Mouse (Mus musculus): ENCODE results near the gene Nwd2.

Nwd2 gene

DNA sequence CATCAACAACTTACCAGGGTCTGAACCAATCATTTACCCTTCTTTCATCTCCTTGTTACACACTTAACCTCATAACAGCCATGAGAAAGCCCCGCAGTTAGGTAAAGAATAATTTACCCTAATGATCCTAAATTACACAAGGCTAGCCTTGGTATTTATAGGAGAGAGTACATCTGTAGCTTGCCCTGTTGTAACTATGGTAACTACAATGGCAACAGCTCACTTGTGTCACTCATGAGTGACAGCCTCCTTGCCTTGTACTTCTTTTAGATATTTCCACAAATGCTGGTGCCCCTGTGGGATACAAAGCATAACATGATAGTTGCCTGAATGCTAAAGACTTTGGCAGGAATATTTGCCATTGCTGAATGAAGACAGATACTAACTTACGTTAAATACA, 99.4 kb downstream of the Nwd2 start:
- CTCF ChIA-PET = no interaction called here

DNA sequence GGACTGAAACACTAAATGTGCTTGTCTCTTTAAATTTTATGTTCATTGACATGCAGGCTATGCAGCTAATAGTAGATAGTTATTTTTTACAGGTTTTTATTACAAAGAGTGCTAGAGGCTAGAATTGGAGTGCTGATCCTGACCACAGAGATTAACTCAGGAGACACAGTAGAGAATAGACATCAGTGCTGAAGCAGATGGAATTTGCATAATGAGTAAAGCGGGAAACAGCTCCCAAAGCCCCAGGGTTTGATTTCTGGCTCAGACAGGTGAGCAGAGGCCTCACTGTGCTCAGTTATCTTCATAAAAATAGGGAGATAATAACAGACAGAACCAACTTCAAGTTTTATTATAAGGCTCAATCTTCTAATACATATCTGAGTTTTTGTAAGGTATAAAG, 99.9 kb downstream of the Nwd2 start:
- ChIA-PET POLR2A (no interaction called here), CTCF (no interaction called here)

More for the DNA sequence above, 99.4 kb downstream of the Nwd2 start:
- POLR2A ChIA-PET = no interaction called here

DNA sequence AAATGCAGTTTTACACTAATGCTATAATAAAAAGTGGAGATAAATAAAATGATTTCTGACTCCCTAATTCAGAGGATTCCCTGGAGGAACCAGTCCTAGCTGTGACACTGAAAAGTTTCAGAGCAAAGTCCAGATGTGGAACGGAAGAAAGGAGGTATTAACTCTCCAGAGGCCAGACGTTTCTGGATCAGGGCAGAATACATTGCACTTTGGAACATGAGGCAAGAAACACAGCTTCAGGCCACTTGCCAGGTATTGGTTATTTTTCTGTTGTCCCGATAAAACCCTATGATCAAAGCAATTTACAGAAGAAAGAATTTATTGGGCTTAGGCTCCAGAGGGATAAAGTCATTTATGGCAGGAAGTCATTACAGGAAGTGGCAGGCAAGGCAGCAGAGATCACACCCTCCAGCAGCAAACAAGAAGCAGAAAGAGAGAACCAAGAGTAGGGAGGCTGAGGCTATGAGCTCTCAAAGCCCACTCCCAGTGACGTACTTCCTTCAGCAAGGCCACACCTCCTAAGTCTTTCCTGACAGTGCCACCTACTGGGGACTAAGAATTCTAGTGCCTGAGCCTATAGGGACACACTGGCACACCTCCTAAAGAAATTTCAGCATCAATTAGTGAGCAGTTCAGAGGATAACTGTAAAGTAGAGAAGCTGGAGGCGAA, 106.3 kb downstream of the Nwd2 start:
- CTCF ChIA-PET = interaction anchor here in 3 of 4 experiments (0.6 to 1.3 kb wide), 5 partner anchors 14 to 481 kb away, joined by 3 to 5 read pairs (median 3); no protein-coding TSS in a partner anchor
- POLR2A ChIA-PET = no interaction called here

DNA sequence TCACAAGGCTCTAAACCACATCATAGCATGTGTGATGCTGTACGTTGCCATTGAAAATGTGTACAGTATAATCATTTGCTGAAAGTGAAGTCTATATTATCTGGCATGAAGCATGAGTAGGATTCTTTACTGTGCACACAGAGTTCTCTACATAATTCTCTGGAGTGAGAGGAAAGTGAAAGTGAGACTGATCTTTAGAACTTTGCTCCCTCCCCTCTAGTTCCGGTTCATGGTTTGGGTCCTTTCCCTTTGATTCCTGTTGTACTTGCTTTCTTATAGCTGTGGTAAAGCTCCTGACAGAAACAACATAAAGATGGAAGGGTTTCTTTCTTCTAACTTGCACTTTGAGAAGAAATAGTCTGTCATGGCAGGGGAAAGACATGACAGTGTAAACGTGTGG, 107.0 kb downstream of the Nwd2 start:
- CTCF ChIA-PET = interaction anchor here (0.6 to 1.3 kb wide), 6 partner anchors 9 to 1340 kb away, joined by 3 to 5 read pairs (median 3); no protein-coding TSS in a partner anchor
- POLR2A ChIA-PET = no interaction called here

DNA sequence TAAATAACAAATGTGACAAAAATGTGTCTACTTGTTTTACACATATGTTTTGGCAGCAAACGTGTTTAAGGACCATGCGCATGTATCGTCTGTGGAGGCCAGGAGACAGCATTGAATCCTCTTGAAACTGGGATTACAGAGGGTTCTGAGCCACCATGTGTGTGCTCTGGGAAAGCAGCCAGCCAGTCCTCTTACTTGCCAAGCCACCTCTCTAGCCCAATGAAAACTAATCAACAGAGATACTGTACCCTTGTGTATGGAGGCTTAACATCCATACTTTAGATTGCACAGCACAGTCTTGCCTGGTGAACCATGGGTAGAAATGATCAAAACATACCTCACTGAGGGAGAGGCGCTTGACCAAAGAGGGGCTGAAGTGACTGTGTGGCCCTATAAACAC, 117.0 kb downstream of the Nwd2 start:
- POLR2A ChIA-PET = no interaction called here

DNA sequence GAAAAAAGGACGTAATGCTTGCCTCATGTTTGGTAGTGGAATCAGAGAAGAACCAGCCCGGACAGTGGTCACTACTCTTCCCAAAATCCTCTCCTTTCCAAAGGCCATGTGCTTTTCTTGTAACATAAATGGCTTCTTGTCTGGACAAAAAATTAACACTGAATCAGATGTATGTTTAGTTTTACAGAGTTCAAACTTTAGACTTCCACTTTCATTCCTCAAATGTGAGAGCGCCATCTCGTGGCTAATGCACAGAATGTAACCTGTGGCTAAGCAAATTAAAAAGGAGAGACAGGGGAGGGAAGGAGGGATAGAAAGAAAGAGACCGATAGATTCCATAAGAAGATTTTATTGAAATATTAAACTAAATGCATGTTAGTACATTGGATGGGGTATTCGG, 117.8 kb downstream of the Nwd2 start:
- POLR2A ChIA-PET = no interaction called here

More for the DNA sequence above, 117.0 kb downstream of the Nwd2 start:
- CTCF ChIA-PET = no interaction called here

DNA sequence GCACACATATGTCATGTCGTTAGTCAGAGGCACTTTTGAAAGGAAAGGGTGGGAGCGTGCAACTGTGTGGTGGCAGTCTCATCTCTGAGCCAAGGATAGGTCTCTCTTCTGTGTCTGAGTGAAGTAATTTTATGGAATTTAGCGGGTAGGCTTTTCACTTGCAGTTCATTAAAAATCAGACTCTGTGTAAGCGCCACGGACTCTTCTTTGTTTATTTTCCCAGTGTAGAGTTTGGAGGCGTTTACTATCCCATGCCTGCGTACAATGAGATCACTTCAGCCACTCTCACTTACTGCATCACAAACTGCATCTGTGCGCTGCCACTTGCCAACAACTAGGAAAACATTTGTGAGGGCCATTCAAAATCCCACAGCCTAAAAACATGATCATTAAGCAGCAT, 118.6 kb downstream of the Nwd2 start:
- POLR2A ChIA-PET = no interaction called here

More for the DNA sequence above, 117.8 kb downstream of the Nwd2 start:
- CTCF ChIA-PET = interaction anchor here in 1 of 4 experiments (0.6 kb wide), 1 partner anchor 525 kb away, joined by 4 read pairs; no protein-coding TSS in a partner anchor

DNA sequence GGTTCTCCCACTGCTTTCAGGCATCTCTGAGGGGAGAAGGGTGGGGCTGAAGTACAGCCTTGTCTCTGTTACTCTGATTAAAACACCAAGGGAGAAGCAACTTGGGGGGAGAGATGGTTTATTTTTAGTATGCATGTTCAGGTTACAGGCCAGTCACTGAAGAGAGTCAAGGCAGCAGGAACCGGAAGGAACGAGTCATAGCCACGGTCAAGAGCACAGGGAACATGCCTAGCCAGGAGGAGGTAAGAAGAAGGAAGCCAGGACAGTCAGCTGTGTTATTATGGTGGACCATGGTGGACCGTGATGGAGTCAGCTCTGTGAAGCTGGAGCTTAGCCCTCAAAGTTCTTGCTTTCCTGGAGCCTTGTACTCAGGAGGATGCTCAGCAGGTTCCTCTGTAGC, 119.3 kb downstream of the Nwd2 start:
- CTCF ChIA-PET = interaction anchor here in 1 of 4 experiments (0.6 kb wide), 1 partner anchor 34 kb away, joined by 3 read pairs; no protein-coding TSS in a partner anchor
- POLR2A ChIA-PET = no interaction called here

More for the DNA sequence above, 118.6 kb downstream of the Nwd2 start:
- CTCF ChIA-PET = interaction anchor here in 1 of 4 experiments (0.6 kb wide), 1 partner anchor 526 kb away, joined by 4 read pairs; no protein-coding TSS in a partner anchor

DNA sequence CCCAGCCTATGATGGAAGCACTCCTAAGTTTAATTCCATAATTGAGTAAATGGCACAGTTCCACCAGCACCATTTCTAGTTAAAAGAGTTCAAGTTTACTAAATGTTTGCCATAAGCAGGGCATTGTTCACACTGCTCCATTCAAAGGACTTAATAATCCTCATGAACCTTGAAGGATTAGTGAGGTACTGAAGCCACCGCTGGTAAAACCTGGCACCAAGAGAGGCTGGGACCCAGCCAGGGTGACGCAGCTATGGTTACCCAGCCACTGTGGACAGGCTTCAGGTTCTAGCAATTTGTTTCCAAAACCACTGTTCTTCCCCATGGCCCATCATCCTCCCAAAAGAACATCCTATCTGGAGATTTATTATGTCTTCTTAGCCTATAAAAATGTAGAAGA, 124.1 kb downstream of the Nwd2 start:
- CTCF ChIA-PET = interaction anchor here in 1 of 4 experiments (1.2 kb wide), 1 partner anchor 114 kb away, joined by 3 read pairs; no protein-coding TSS in a partner anchor

DNA sequence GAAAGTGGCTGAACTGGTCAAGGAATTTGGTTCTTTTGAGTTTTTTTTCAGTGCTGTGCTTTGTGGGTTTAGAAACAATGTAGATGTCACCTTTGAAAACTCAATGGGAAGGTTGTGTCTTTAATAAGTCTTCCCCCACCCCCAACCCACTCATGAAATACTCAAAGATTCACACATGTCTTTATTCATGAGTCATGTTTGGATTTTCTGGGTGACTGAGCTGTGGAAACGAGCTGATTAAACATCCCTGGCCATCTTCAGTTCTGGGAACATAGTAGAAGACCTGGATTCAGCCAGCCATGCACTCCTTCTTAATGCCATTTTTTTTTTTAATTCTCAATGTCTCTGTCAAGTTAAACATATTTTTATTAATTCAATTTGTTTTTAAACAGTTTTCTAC, 124.7 kb downstream of the Nwd2 start:
- POLR2A ChIA-PET = no interaction called here
- CTCF ChIA-PET = interaction anchor here in 1 of 4 experiments (1.2 kb wide), 1 partner anchor 113 kb away, joined by 3 read pairs; no protein-coding TSS in a partner anchor

More for the DNA sequence above, 124.1 kb downstream of the Nwd2 start:
- POLR2A ChIA-PET = no interaction called here

DNA sequence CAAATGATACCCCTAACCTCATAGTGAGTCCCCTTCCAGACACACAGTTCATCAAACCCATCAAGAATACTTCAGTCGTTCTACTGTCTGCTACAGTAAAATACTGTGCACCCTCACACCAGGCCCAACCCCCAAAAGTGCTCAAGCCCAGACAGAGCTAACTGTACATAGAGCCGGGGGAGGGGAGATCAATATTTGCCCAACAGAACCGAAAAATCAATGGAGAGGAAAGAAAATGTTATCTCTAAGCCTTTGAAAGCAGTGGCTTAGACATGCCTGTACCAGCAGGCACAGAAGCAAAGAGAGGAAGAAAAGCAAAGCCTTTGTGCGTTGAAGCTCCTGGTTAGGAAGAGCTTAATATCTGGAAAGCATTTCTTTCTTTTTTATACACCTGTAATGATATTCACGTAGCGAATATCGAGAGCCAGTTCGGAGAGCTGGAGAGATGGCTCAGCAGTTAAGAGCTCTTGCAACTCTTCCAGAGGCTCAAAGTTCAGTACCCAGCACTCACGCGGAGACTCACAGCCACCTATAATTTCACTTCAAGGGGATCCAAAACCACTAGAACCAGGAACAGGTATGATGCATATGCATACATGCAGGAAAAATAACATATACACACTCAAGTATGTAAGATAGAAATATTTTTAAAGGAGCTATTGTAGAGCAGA, 139.4 kb downstream of the Nwd2 start:
- CTCF ChIA-PET = no interaction called here
- POLR2A ChIA-PET = interaction anchor here in 1 of 4 experiments (1.1 to 1.4 kb wide), 2 partner anchors 25 to 29 kb away, joined by 3 to 4 read pairs; no protein-coding TSS in a partner anchor

DNA sequence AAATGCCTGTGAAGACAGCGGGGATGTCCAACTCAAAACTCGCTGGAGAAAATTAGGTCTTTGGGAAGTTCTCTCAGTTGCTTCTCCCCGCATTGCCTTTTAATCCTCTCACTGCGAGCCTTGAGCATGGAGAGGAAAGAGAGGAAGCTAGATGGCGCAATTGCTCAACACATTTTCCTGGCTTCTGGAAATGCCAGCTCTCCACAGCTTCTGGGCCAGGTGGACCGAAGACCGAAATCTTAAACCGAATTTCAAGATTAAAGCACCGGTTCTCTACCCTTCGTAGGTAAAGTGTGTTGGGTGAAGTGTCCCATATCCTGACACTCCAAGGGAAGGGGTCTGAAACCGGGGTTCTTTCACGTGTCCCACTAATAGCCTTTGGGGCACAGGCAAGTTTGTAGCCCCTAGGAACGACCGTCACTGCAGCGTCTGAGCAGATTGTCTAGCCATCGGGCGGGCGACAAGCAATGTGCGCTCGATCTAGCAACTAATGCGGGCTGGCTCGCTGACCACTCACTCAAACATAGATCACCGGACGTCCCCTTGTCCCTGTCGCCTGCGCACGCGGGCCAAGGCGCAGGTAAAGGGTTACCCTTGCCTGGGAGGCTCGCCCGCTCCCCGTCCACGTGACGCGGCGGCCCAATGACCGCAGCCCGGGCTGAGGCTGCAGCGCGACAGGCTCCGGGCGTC, 163.1 kb downstream of the Nwd2 start, which contains the start of gene 0610040J01Rik:
0610040J01Rik (plus strand) TSS at position 545 of the 690 bp plus-strand sequence.
- ChIA-PET POLR2A (interaction anchor here in 2 of 4 experiments (0.9 to 2.0 kb wide), 3 partner anchors 60 to 258 kb away, joined by 4 to 6 read pairs (median 4); no protein-coding TSS in a partner anchor), CTCF (interaction anchor here (0.6 to 2.7 kb wide), 23 partner anchors 60 to 702 kb away, joined by 3 to 31 read pairs (median 4); no protein-coding TSS in a partner anchor)

DNA sequence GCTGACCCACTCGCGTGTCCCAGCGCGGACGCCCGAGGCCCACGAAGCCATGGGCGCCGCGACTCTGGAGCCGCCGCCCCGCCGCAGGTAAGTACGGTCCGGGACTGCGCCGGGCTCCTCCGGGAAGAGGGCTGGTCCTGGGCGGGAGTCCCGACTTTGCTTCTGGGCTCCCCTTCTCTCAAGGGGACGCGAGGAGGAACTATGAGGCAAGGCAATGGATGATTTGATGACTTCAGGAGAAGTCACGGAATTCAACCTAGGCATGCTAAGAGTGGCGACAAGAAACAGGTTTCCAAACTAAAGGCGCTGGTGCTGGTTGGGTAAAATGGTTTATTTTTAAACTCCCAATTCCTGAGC, 163.6 kb downstream of the Nwd2 start:
- POLR2A ChIA-PET = interaction anchor here in 2 of 4 experiments (1.1 to 1.2 kb wide), 2 partner anchors 24 to 74 kb away, joined by 4 read pairs; no protein-coding TSS in a partner anchor
- CTCF ChIA-PET = interaction anchor here (0.6 to 2.7 kb wide), 17 partner anchors 59 to 478 kb away, joined by 3 to 31 read pairs (median 4); no protein-coding TSS in a partner anchor

DNA sequence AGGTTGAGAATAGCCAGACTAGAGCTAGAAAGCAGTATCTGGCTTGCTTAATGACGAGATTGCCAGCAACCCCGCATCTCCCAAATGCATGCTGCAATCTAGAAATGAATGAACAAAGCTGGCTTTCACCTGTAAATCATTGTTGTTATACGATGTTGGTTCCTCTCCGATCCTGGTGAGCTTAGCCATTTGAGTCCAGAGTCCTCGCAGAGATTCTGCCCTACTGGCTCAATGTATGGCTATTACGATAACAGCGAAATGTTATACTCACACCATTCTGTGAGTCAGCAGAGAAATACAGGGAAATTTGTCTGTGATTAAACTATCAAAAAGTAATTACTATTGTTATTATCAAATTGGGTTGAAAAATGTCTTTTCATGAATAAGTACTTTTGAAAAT, 167.7 kb downstream of the Nwd2 start:
- POLR2A ChIA-PET = interaction anchor here in 1 of 4 experiments (1.0 kb wide), 1 partner anchor 13 kb away, joined by 3 read pairs; no protein-coding TSS in a partner anchor
- CTCF ChIA-PET = no interaction called here

DNA sequence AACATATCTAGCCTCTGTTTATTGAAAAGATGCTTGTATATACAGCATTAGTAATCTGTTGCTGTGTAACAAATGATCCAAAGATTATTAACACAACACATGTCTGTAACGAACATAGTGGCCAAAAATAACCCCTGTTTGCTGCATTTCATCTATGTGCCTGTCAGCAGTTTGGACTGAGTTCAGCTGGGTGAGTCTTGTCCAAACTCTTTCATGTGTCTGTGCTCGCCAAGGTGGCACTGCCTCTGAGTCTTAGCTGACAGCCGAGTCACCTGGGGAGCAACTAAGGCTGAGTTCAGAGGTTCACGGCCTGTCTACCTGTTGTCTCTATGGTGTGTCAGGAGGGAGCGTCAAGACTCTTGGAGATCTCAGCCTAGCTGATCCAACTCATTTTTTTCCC, 168.4 kb downstream of the Nwd2 start:
- POLR2A ChIA-PET = interaction anchor here in 1 of 4 experiments (1.0 to 1.2 kb wide), 2 partner anchors 12 to 29 kb away, joined by 3 read pairs; no protein-coding TSS in a partner anchor
- CTCF ChIA-PET = interaction anchor here in 1 of 4 experiments (0.5 to 1.0 kb wide), 2 partner anchors 8 to 253 kb away, joined by 3 read pairs; no protein-coding TSS in a partner anchor

DNA sequence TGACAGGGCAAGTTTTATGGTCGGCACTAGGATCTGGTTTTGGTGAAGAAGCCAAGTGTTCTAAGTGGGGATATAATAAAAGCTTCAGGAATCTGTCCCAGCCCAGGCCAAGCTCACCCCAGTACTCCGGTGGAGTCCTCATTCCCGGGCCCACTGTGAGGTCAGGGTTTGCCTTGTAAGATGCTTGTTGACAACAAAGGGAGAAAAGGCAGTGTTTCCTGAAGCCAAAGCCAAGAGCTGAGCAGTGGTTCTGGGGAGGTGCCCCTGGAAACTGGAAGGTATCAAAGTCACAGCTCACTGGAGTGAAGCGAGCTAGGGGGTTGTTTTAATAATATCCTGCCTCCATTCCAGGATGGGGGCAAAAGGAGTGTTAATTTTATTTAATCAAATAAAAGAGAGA, 170.1 kb downstream of the Nwd2 start:
- POLR2A ChIA-PET = interaction anchor here in 1 of 4 experiments (0.7 kb wide), 1 partner anchor 110 kb away, joined by 3 read pairs; no protein-coding TSS in a partner anchor
- CTCF ChIA-PET = interaction anchor here in 1 of 4 experiments (1.2 kb wide), 1 partner anchor 68 kb away, joined by 3 read pairs; no protein-coding TSS in a partner anchor

DNA sequence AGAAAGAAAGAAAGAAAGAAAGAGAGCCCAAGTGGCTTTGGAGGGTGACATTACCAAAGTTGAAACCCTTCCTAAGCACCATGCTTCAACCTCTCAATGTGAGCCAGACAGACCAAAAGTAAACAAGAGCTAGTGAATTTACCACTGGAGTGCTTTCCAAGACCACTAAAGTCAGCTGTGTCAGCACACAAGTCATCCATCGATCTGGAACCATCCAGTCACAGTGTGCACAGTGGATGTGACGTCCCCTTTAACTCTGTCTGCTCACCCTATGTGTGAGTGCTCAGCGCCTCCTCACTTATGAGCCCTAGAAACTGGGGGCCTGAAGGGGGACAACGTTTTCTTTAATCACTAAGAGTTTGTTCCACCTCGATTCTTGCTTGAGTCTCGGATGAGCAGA, 170.6 kb downstream of the Nwd2 start:
- ChIA-PET CTCF (no interaction called here), POLR2A (interaction anchor here in 1 of 4 experiments (0.7 kb wide), 1 partner anchor 109 kb away, joined by 3 read pairs; no protein-coding TSS in a partner anchor)

DNA sequence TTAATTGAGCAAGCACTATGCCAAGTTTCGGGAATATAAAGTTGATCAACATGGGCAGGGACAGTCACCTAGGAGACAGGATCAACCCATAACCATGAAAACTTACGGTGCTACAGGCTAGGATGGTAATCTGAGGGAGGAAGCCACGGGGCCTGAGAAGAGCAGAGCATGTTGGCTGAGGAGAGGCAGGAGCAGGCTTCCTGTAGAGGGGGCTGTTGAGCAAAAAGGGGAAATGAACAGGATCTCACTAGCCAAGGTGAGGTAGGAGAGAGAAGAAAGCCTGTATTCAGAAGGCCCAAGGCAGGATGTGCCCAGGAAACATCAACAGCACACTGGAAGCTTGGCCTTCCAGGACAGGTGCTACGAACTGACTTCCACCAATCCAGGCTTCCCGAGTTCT, 172.3 kb downstream of the Nwd2 start:
- ChIA-PET POLR2A (no interaction called here), CTCF (interaction anchor here in 1 of 4 experiments (0.6 to 1.3 kb wide), 3 partner anchors 66 to 95 kb away, joined by 3 read pairs; no protein-coding TSS in a partner anchor)

DNA sequence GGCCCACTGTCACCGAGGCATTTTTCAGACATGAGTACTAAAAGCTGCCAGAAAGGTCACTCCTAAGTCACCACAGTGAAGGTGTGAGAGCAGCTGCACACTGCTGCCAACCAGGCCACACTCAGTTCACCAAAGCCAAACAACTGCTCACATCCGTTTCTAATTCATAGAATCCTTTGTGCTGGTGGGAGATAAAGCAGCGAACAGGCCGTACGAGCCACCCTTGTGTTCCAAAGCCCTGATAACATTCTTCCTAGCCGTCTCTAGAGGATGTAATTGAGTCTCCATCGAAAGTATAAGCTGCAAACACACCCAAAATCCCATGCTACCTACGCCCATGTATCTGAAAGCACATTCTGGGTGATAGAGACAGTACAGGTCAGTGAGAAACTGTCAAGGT, 173.0 kb downstream of the Nwd2 start:
- CTCF ChIA-PET = no interaction called here

More for the DNA sequence above, 173.0 kb downstream of the Nwd2 start:
- POLR2A ChIA-PET = no interaction called here

Data from embryonic stem cell, embryonic (primary cell).